ENCODE assay signal across 11 mouse cellular contexts in genomic region chr10:57744128-57744765, GRCm38 (mm10). TPM values are rescaled to one million over a fixed set of nuclear protein-coding genes. Genes with fewer than 3 reads are reported as not detected.
DNase-seq lines count a peak whose midpoint lies in the region; ATAC-seq and TF ChIP-seq lines count a peak whose summit lies in the region.
"Had no signal": no experiment of that assay in that cellular context is flagged by ENCODE, and none has a peak within 500 bp of the region (broad histone marks: within the 10 kb centered on the region; RNA-seq: fewer than 3 reads in every experiment).

No protein-coding gene starts in this region.

- no peak overlapping the region for H3K9ac ChIP-seq in forebrain, postnatal 0 days
- no peak overlapping the region for H3K9ac ChIP-seq in heart, embryonic 11.5 days (ENCODE audit: low read depth, low read length)
- H3K9ac ChIP-seq: limb, embryonic 15.5 days had no signal

- no peaks in the 10 kb centered on the region for H3K4me1 ChIP-seq in forebrain, postnatal 0 days (ENCODE audit: insufficient read depth)
- peaks cover 12% of the 10 kb centered on the region for H3K4me1 ChIP-seq in midbrain, embryonic 10.5 days
- H3K4me1 ChIP-seq in heart, embryonic 11.5 days (ENCODE audit: control insufficient read depth, insufficient read depth, low read length) = no peaks in the 10 kb centered on the region
- H3K4me1 ChIP-seq: limb, embryonic 15.5 days had no signal

- TF ChIP-seq CTCF in forebrain, postnatal 0 days (IDR thresholded peaks at IDR 0.05; ENCODE audit: low read depth) = no peak

- WGBS in forebrain, postnatal 0 days = 6% methylated on average over 2 of the region's 2 CpGs
- 44% methylated on average over 2 of the region's 2 CpGs for WGBS in midbrain, embryonic 10.5 days
- WGBS in heart, embryonic 11.5 days (ENCODE audit: insufficient replicate concordance) = 43% methylated on average over 2 of the region's 2 CpGs

- H3K9me3 ChIP-seq in forebrain, postnatal 0 days (ENCODE audit: low read length) = no peaks in the 10 kb centered on the region
- H3K9me3 ChIP-seq in midbrain, embryonic 10.5 days (replicated peaks) = no peaks in the 10 kb centered on the region
- no peaks in the 10 kb centered on the region for H3K9me3 ChIP-seq in heart, embryonic 11.5 days (replicated peaks; ENCODE audit: control insufficient read depth, low read length)
- H3K9me3 ChIP-seq: limb, embryonic 15.5 days had no signal

- no peaks in the 10 kb centered on the region for H3K36me3 ChIP-seq in forebrain, postnatal 0 days (ENCODE audit: insufficient read depth)
- H3K36me3 ChIP-seq in midbrain, embryonic 10.5 days = no peaks in the 10 kb centered on the region
- H3K36me3 ChIP-seq in heart, embryonic 11.5 days (ENCODE audit: control insufficient read depth, insufficient read depth, low read length) = no peaks in the 10 kb centered on the region
- H3K36me3 ChIP-seq: limb, embryonic 15.5 days had no signal

- H3K4me3 ChIP-seq in forebrain, postnatal 0 days (ENCODE audit: low read depth, low read length) = no peak overlapping the region
- H3K4me3 ChIP-seq in midbrain, embryonic 10.5 days = no peak overlapping the region
- no peak overlapping the region for H3K4me3 ChIP-seq in heart, embryonic 11.5 days (ENCODE audit: low read depth, low read length)

- peak overlapping the region; percentile 45; the same call in 1 of the 2 replicates for H3K27ac ChIP-seq in forebrain, postnatal 0 days (ENCODE audit: low read depth, low read length)
- peak overlapping the region; percentile 70 for H3K27ac ChIP-seq in midbrain, embryonic 10.5 days (replicated peaks)
- H3K27ac ChIP-seq in heart, embryonic 11.5 days (ENCODE audit: low read depth, low read length) = no peak overlapping the region
- H3K27ac ChIP-seq: limb, embryonic 15.5 days had no signal

- H3K4me2 ChIP-seq in forebrain, postnatal 0 days (ENCODE audit: low read depth) = peak overlapping the region; percentile 40; the same call in 1 of the 2 replicates
- H3K4me2 ChIP-seq in heart, embryonic 11.5 days = no peak overlapping the region

- DNase-seq in embryo, embryonic 10.5 days (ENCODE audit: low spot score) = peak; percentile 2
- no peak for DNase-seq in embryo, embryonic 10 days (ENCODE audit: low spot score)
- peak; percentile 6 for DNase-seq in Muller cell, postnatal 12 days (ENCODE audit: inconsistent ontology term)
- peak; percentile 53 for DNase-seq in forebrain, postnatal 0 days
- DNase-seq in midbrain, embryonic 10.5 days (ENCODE audit: low spot score) = no peak
- DNase-seq in adrenal gland, adult 2 months = no peak
- no peak for DNase-seq in thymus, postnatal 25 days

- ATAC-seq in forebrain, postnatal 0 days = peak; percentile 73
- no peak for ATAC-seq in heart, embryonic 11.5 days (replicated peaks; ENCODE audit: insufficient number of reproducible peaks, low FRiP score, low TSS enrichment)

- no peaks in the 10 kb centered on the region for H3K27me3 ChIP-seq in forebrain, postnatal 0 days (ENCODE audit: insufficient read depth, low read length)
- no peaks in the 10 kb centered on the region for H3K27me3 ChIP-seq in midbrain, embryonic 10.5 days (ENCODE audit: low read depth, poor library complexity, severe bottlenecking)
- no peaks in the 10 kb centered on the region for H3K27me3 ChIP-seq in heart, embryonic 11.5 days (ENCODE audit: control insufficient read depth, insufficient read depth, low read length)
- H3K27me3 ChIP-seq: limb, embryonic 15.5 days had no signal

RNA-seq across cellular contexts. Expression of gene Fabp7, which starts 40.4 kb away (rescaled TPM):
- 1,177 and 1,333 TPM in 2 replicates for total RNA-seq in forebrain, postnatal 0 days (2014; rRNA removed)
- polyA plus RNA-seq in forebrain, postnatal 0 days (2015; fragmentation: Nextera tagmentation; extraction: Ambion mirVana) = 2,604 and 2,926 TPM in 2 replicates
- 467 and 736 TPM in 2 replicates for polyA plus RNA-seq in midbrain, embryonic 10.5 days (2016; fragmentation: Nextera tagmentation; extraction: Ambion mirVana)
- polyA plus RNA-seq in heart, embryonic 11.5 days (2014; fragmentation: Nextera tagmentation; extraction: Ambion mirVana) = 2.4 and 3.9 TPM in 2 replicates
- under 1 TPM; 0.75 to 0.90 TPM for total RNA-seq in adrenal gland, adult 2 months (2021)
- 0.25 TPM in 1 of 2 replicates, not detected in the other for polyA plus RNA-seq in adrenal gland, adult 2 months (2012; rRNA removed)
- total RNA-seq: common myeloid progenitor, adult 5-6 weeks; neutrophil, adult 5-6 weeks had no signal

RNA-seq across cellular contexts. Expression of gene Smpdl3a, which starts 49.9 kb away (rescaled TPM):
- total RNA-seq in forebrain, postnatal 0 days (2014; rRNA removed) = 31.0 and 32.5 TPM in 2 replicates
- 37.0 and 38.6 TPM in 2 replicates for polyA plus RNA-seq in forebrain, postnatal 0 days (2015; fragmentation: Nextera tagmentation; extraction: Ambion mirVana)
- polyA plus RNA-seq in midbrain, embryonic 10.5 days (2016; fragmentation: Nextera tagmentation; extraction: Ambion mirVana) = 7.2 and 10.1 TPM in 2 replicates
- 18.5 and 19.4 TPM in 2 replicates for polyA plus RNA-seq in heart, embryonic 11.5 days (2014; fragmentation: Nextera tagmentation; extraction: Ambion mirVana)
- total RNA-seq in adrenal gland, adult 2 months (2021) = 10 to 100 TPM; 46.4 to 53.8 TPM
- 84.3 and 99.7 TPM in 2 replicates for polyA plus RNA-seq in adrenal gland, adult 2 months (2012; rRNA removed)

Comparison
In these comparisons a context has a peak if more than half of its experiments do, and no peak if none do; other contexts are left out.
1. DNase-seq: peak in embryo, embryonic 10.5 days (single experiment), Muller cell, postnatal 12 days (single experiment) and forebrain, postnatal 0 days (single experiment); none in embryo, embryonic 10 days (single experiment), midbrain, embryonic 10.5 days (single experiment), adrenal gland, adult 2 months (single experiment) and thymus, postnatal 25 days (single experiment).
2. RNA of gene Fabp7, which starts 40.4 kb away (polyA plus RNA-seq): 2,604 to 2,926 TPM in forebrain, postnatal 0 days and 467 to 736 TPM in midbrain, embryonic 10.5 days; 2.4 to 3.9 TPM in heart, embryonic 11.5 days and 0.25 TPM in adrenal gland, adult 2 months; every median in the first group is over 10 times any median in the second.